In genomic region chr4:126119051-126119450, GRCm38 (mm10) we compare ENCODE assay signal across 21 mouse cellular contexts. TPM values are rescaled to one million over a fixed set of nuclear protein-coding genes. Genes with fewer than 3 reads are reported as not detected.
DNase-seq lines count a peak whose midpoint lies in the region; ATAC-seq and TF ChIP-seq lines count a peak whose summit lies in the region.
"Had no signal": no experiment of that assay in that cellular context is flagged by ENCODE, and none has a peak within 500 bp of the region (broad histone marks: within the 10 kb centered on the region; RNA-seq: fewer than 3 reads in every experiment).

No protein-coding gene starts in this region.

- H3K36me3 ChIP-seq in embryonic facial prominence, embryonic 12.5 days, result peaks cover 23% of the 10 kb centered on the region; the same call in 1 of the 2 replicates
- peaks cover 48% of the 10 kb centered on the region for H3K36me3 ChIP-seq in embryonic facial prominence, embryonic 10.5 days (replicated peaks)
- H3K36me3 ChIP-seq in hindbrain, postnatal 0 days (ENCODE audit: insufficient read depth, low read length), result no peaks in the 10 kb centered on the region
- peaks cover 2% of the 10 kb centered on the region; the same call in 1 of the 2 replicates for H3K36me3 ChIP-seq in hindbrain, embryonic 16.5 days (ENCODE audit: control insufficient read depth, insufficient read depth, low read length)
- H3K36me3 ChIP-seq in forebrain, embryonic 15.5 days, result peaks cover 8% of the 10 kb centered on the region; the same call in 1 of the 2 replicates

- H3K27me3 ChIP-seq in embryonic facial prominence, embryonic 12.5 days, result no peaks in the 10 kb centered on the region
- no peaks in the 10 kb centered on the region for H3K27me3 ChIP-seq in embryonic facial prominence, embryonic 10.5 days (replicated peaks; ENCODE audit: low read depth, poor library complexity, severe bottlenecking)
- no peaks in the 10 kb centered on the region for H3K27me3 ChIP-seq in hindbrain, postnatal 0 days (ENCODE audit: insufficient read depth, low read length)
- H3K27me3 ChIP-seq in hindbrain, embryonic 16.5 days (replicated peaks; ENCODE audit: control insufficient read depth, insufficient read depth, low read length), result no peaks in the 10 kb centered on the region
- no peaks in the 10 kb centered on the region for H3K27me3 ChIP-seq in forebrain, embryonic 15.5 days
- H3K27me3 ChIP-seq: kidney, embryonic 15.5 days; limb, embryonic 15.5 days; midbrain, embryonic 12.5 days had no signal

- H3K4me2 ChIP-seq in embryonic facial prominence, embryonic 12.5 days (replicated peaks), result no peak overlapping the region
- no peak overlapping the region for H3K4me2 ChIP-seq in hindbrain, postnatal 0 days (ENCODE audit: low read depth, low read length)
- H3K4me2 ChIP-seq in hindbrain, embryonic 16.5 days (ENCODE audit: low read length), result no peak overlapping the region
- H3K4me2 ChIP-seq in forebrain, embryonic 15.5 days (replicated peaks), result no peak overlapping the region
- H3K4me2 ChIP-seq: kidney, embryonic 15.5 days; limb, embryonic 15.5 days; midbrain, embryonic 12.5 days had no signal

- no peak for ATAC-seq in embryonic facial prominence, embryonic 12.5 days (ENCODE audit: insufficient number of reproducible peaks, insufficient read depth, low FRiP score, low TSS enrichment)
- no peak for ATAC-seq in hindbrain, postnatal 0 days
- no peak for ATAC-seq in hindbrain, embryonic 16.5 days
- ATAC-seq in forebrain, embryonic 15.5 days (replicated peaks), result no peak
- ATAC-seq: intestine, postnatal 0 days; lung, postnatal 0 days had no signal

- 0 out of 2 replicates have a peak, but pooled peaks cover 3% of the 10 kb centered on the region for H3K9me3 ChIP-seq in embryonic facial prominence, embryonic 12.5 days
- peaks cover 11% of the 10 kb centered on the region; the same call in 1 of the 2 replicates for H3K9me3 ChIP-seq in embryonic facial prominence, embryonic 10.5 days
- H3K9me3 ChIP-seq in hindbrain, postnatal 0 days (ENCODE audit: low read length), result no peaks in the 10 kb centered on the region
- H3K9me3 ChIP-seq in hindbrain, embryonic 16.5 days (ENCODE audit: control insufficient read depth, low read length), result peaks cover 5% of the 10 kb centered on the region; the same call in 1 of the 2 replicates
- H3K9me3 ChIP-seq in forebrain, embryonic 15.5 days, result no peaks in the 10 kb centered on the region
- H3K9me3 ChIP-seq: heart, embryonic 10.5 days; limb, embryonic 15.5 days had no signal

- TF ChIP-seq CTCF in hindbrain, postnatal 0 days (IDR thresholded peaks at IDR 0.05; ENCODE audit: low read depth), result no peak

- H3K9ac ChIP-seq in embryonic facial prominence, embryonic 12.5 days, result no peak overlapping the region
- H3K9ac ChIP-seq in hindbrain, postnatal 0 days (replicated peaks; ENCODE audit: low read length), result no peak overlapping the region
- no peak overlapping the region for H3K9ac ChIP-seq in hindbrain, embryonic 16.5 days (ENCODE audit: low read depth, low read length)
- H3K9ac ChIP-seq in forebrain, embryonic 15.5 days (replicated peaks), result no peak overlapping the region
- H3K9ac ChIP-seq: kidney, embryonic 15.5 days; limb, embryonic 15.5 days; midbrain, embryonic 12.5 days had no signal

- H3K4me3 ChIP-seq in embryonic facial prominence, embryonic 12.5 days, result no peak overlapping the region
- no peak overlapping the region for H3K4me3 ChIP-seq in embryonic facial prominence, embryonic 10.5 days
- no peak overlapping the region for H3K4me3 ChIP-seq in hindbrain, postnatal 0 days (ENCODE audit: low read length)
- no peak overlapping the region for H3K4me3 ChIP-seq in hindbrain, embryonic 16.5 days (ENCODE audit: low read length)
- H3K4me3 ChIP-seq in forebrain, embryonic 15.5 days, result no peak overlapping the region
- H3K4me3 ChIP-seq: erythroblast, embryonic 14.5 days; heart, embryonic 10.5 days; kidney, embryonic 15.5 days; left cerebral cortex, adult 2 months; limb, embryonic 15.5 days; midbrain, embryonic 12.5 days had no signal

- 0 out of 2 replicates have a peak overlapping the region, but pooled peaks have one; percentile 18 for H3K27ac ChIP-seq in embryonic facial prominence, embryonic 12.5 days
- no peak overlapping the region for H3K27ac ChIP-seq in embryonic facial prominence, embryonic 10.5 days (replicated peaks)
- H3K27ac ChIP-seq in hindbrain, postnatal 0 days, result peak overlapping the region; percentile 60
- H3K27ac ChIP-seq in hindbrain, embryonic 16.5 days (ENCODE audit: low read depth, low read length), result no peak overlapping the region; the same call in none of the 2 replicates
- H3K27ac ChIP-seq in forebrain, embryonic 15.5 days (replicated peaks), result peak overlapping the region; percentile 81
- H3K27ac ChIP-seq: heart, embryonic 10.5 days; kidney, embryonic 15.5 days; limb, embryonic 15.5 days; midbrain, embryonic 12.5 days; stomach, postnatal 0 days had no signal

- no peaks in the 10 kb centered on the region for H3K4me1 ChIP-seq in embryonic facial prominence, embryonic 12.5 days
- peaks cover 9% of the 10 kb centered on the region for H3K4me1 ChIP-seq in embryonic facial prominence, embryonic 10.5 days
- peaks cover 13% of the 10 kb centered on the region; the same call in 1 of the 2 replicates for H3K4me1 ChIP-seq in hindbrain, postnatal 0 days (ENCODE audit: insufficient read depth, low read length)
- no peaks in the 10 kb centered on the region for H3K4me1 ChIP-seq in hindbrain, embryonic 16.5 days (ENCODE audit: control insufficient read depth, insufficient read depth, low read depth, low read length)
- H3K4me1 ChIP-seq in forebrain, embryonic 15.5 days, result peaks cover 21% of the 10 kb centered on the region; the same call in 1 of the 2 replicates

- 95% methylated on average over 1 of the region's 1 CpGs for WGBS in embryonic facial prominence, embryonic 12.5 days
- 76% methylated on average over 1 of the region's 1 CpGs for WGBS in embryonic facial prominence, embryonic 10.5 days
- WGBS in hindbrain, postnatal 0 days, result 75% methylated on average over 1 of the region's 1 CpGs
- 86% methylated on average over 1 of the region's 1 CpGs for WGBS in hindbrain, embryonic 16.5 days
- 75% methylated on average over 1 of the region's 1 CpGs for WGBS in forebrain, embryonic 15.5 days

- DNase-seq in embryonic facial prominence, embryonic 10.5 days (ENCODE audit: low spot score), result no peak
- no peak for DNase-seq in hindbrain, postnatal 0 days (ENCODE audit: low spot score)
- peak; percentile 68 for DNase-seq in cerebellum, adult 9-11 months
- no peak for DNase-seq in adrenal gland, adult 8-10 months
- DNase-seq in lung, adult 18-20 months, result no peak
- DNase-seq: heart, postnatal 4 days; kidney, postnatal 36 days; thymus, adult 2 months; thymus, postnatal 4 days had no signal

RNA-seq across cellular contexts. Expression of gene Stk40, which starts 15.3 kb away (rescaled TPM):
- 45.7 and 48.0 TPM in 2 replicates for polyA plus RNA-seq in embryonic facial prominence, embryonic 12.5 days (2016; fragmentation: Nextera tagmentation; extraction: Ambion mirVana)
- polyA plus RNA-seq in embryonic facial prominence, embryonic 10.5 days (2016; fragmentation: Nextera tagmentation; extraction: Ambion mirVana), result 43.8 and 44.5 TPM in 2 replicates
- total RNA-seq in hindbrain, postnatal 0 days (2014; rRNA removed), result 19.9 and 23.3 TPM in 2 replicates
- polyA plus RNA-seq in hindbrain, postnatal 0 days (2015; fragmentation: Nextera tagmentation; extraction: Ambion mirVana), result 17.6 and 19.7 TPM in 2 replicates
- 29.5 and 34.3 TPM in 2 replicates for polyA plus RNA-seq in hindbrain, embryonic 16.5 days (2015; fragmentation: Nextera tagmentation; extraction: Ambion mirVana)
- polyA plus RNA-seq in forebrain, embryonic 15.5 days (2015; fragmentation: Nextera tagmentation; extraction: Ambion mirVana), result 35.3 and 35.4 TPM in 2 replicates
- total RNA-seq in adrenal gland, adult 8-10 months (2022), result 10 to 100 TPM; 33.9 to 38.7 (median 37.6) TPM

RNA-seq across cellular contexts. Expression of gene Lsm10, which starts 22.6 kb away (rescaled TPM):
- 42.8 and 45.3 TPM in 2 replicates for polyA plus RNA-seq in embryonic facial prominence, embryonic 12.5 days (2016; fragmentation: Nextera tagmentation; extraction: Ambion mirVana)
- polyA plus RNA-seq in embryonic facial prominence, embryonic 10.5 days (2016; fragmentation: Nextera tagmentation; extraction: Ambion mirVana), result 44.9 and 48.5 TPM in 2 replicates
- 25.1 and 54.7 TPM in 2 replicates for total RNA-seq in hindbrain, postnatal 0 days (2014; rRNA removed)
- 42.8 and 42.9 TPM in 2 replicates for polyA plus RNA-seq in hindbrain, postnatal 0 days (2015; fragmentation: Nextera tagmentation; extraction: Ambion mirVana)
- polyA plus RNA-seq in hindbrain, embryonic 16.5 days (2015; fragmentation: Nextera tagmentation; extraction: Ambion mirVana), result 51.3 and 55.8 TPM in 2 replicates
- polyA plus RNA-seq in forebrain, embryonic 15.5 days (2015; fragmentation: Nextera tagmentation; extraction: Ambion mirVana), result 58.9 and 63.8 TPM in 2 replicates
- total RNA-seq in adrenal gland, adult 8-10 months (2022), result 10 to 100 TPM; 22.3 to 33.2 (median 30.7) TPM

RNA-seq across cellular contexts. Expression of gene Eva1b, which starts 28.5 kb away (rescaled TPM):
- 68.9 and 69.4 TPM in 2 replicates for polyA plus RNA-seq in embryonic facial prominence, embryonic 12.5 days (2016; fragmentation: Nextera tagmentation; extraction: Ambion mirVana)
- polyA plus RNA-seq in embryonic facial prominence, embryonic 10.5 days (2016; fragmentation: Nextera tagmentation; extraction: Ambion mirVana), result 37.1 and 38.9 TPM in 2 replicates
- 24.9 and 25.6 TPM in 2 replicates for total RNA-seq in hindbrain, postnatal 0 days (2014; rRNA removed)
- polyA plus RNA-seq in hindbrain, postnatal 0 days (2015; fragmentation: Nextera tagmentation; extraction: Ambion mirVana), result 11.6 and 12.3 TPM in 2 replicates
- polyA plus RNA-seq in hindbrain, embryonic 16.5 days (2015; fragmentation: Nextera tagmentation; extraction: Ambion mirVana), result 11.8 and 13.7 TPM in 2 replicates
- polyA plus RNA-seq in forebrain, embryonic 15.5 days (2015; fragmentation: Nextera tagmentation; extraction: Ambion mirVana), result 9.2 and 10.1 TPM in 2 replicates
- 10 to 100 TPM; 21.1 to 32.2 (median 27.0) TPM for total RNA-seq in adrenal gland, adult 8-10 months (2022)

RNA-seq across cellular contexts. Expression of gene Sh3d21, which starts 44.2 kb away (rescaled TPM):
- polyA plus RNA-seq in embryonic facial prominence, embryonic 12.5 days (2016; fragmentation: Nextera tagmentation; extraction: Ambion mirVana), result 7.0 and 8.4 TPM in 2 replicates
- polyA plus RNA-seq in embryonic facial prominence, embryonic 10.5 days (2016; fragmentation: Nextera tagmentation; extraction: Ambion mirVana), result 2.0 and 3.1 TPM in 2 replicates
- total RNA-seq in hindbrain, postnatal 0 days (2014; rRNA removed), result 0.63 and 1.2 TPM in 2 replicates
- polyA plus RNA-seq in hindbrain, postnatal 0 days (2015; fragmentation: Nextera tagmentation; extraction: Ambion mirVana), result 2.2 and 2.6 TPM in 2 replicates
- polyA plus RNA-seq in hindbrain, embryonic 16.5 days (2015; fragmentation: Nextera tagmentation; extraction: Ambion mirVana), result 1.3 and 1.5 TPM in 2 replicates
- polyA plus RNA-seq in forebrain, embryonic 15.5 days (2015; fragmentation: Nextera tagmentation; extraction: Ambion mirVana), result 0.86 and 0.88 TPM in 2 replicates
- total RNA-seq in adrenal gland, adult 8-10 months (2022), result 1 to 10 TPM; 2.7 to 5.0 (median 4.3) TPM

Comparison
In these comparisons a context has a peak if more than half of its experiments do, and no peak if none do; other contexts are left out.
1. H3K27ac ChIP-seq: peak in embryonic facial prominence, embryonic 12.5 days (single experiment), hindbrain, postnatal 0 days (single experiment) and forebrain, embryonic 15.5 days (single experiment); none in embryonic facial prominence, embryonic 10.5 days (single experiment) and hindbrain, embryonic 16.5 days (single experiment).